Mouse (Mus musculus): Measurements from ENCODE around the gene Morc3.
A peak's percentile ranks its signal among the peaks of the same experiment; 100 is the strongest.

Gene Morc3

GRCm38 (mm10) chr16:93884086-93884721 is 52.3 kb downstream of the Morc3 start:
- DNase-seq (ENCODE audit: low spot score): peak; percentile 39

- no peak for DNase-seq (ENCODE audit: low spot score)
Observed at GRCm38 (mm10) chr16:93884722-93885113, 52.8 kb downstream of the Morc3 start.

- DNase-seq (ENCODE audit: low spot score): no peak
Observed at GRCm38 (mm10) chr16:93888481-93888880, 56.6 kb downstream of the Morc3 start.

GRCm38 (mm10) chr16:93890948-93891604 is 59.2 kb downstream of the Morc3 start:
- no peak for DNase-seq (ENCODE audit: low spot score)

- no peak for DNase-seq (ENCODE audit: low spot score)
Observed at GRCm38 (mm10) chr16:93893285-93893684, 61.4 kb downstream of the Morc3 start.

GRCm38 (mm10) chr16:93903027-93903426 is 71.1 kb downstream of the Morc3 start:
- DNase-seq (ENCODE audit: low spot score): no peak

GRCm38 (mm10) chr16:93906156-93907014 is 74.5 kb downstream of the Morc3 start:
- DNase-seq (ENCODE audit: low spot score): peak; percentile 43

- no peak for DNase-seq (ENCODE audit: low spot score)
Observed at GRCm38 (mm10) chr16:93907761-93908160, 75.8 kb downstream of the Morc3 start.

GRCm38 (mm10) chr16:93908196-93908595 is 76.3 kb downstream of the Morc3 start:
- DNase-seq (ENCODE audit: low spot score): no peak

- DNase-seq (ENCODE audit: low spot score): no peak
Observed at GRCm38 (mm10) chr16:93909936-93910335, 78.0 kb downstream of the Morc3 start.

GRCm38 (mm10) chr16:93910735-93911665 is 79.1 kb downstream of the Morc3 start:
- DNase-seq (ENCODE audit: low spot score): no peak

GRCm38 (mm10) chr16:93912158-93912557 is 80.2 kb downstream of the Morc3 start:
- no peak for DNase-seq (ENCODE audit: low spot score)

GRCm38 (mm10) chr16:93912808-93913207 is 80.9 kb downstream of the Morc3 start:
- DNase-seq (ENCODE audit: low spot score): no peak

- no peak for DNase-seq (ENCODE audit: low spot score)
Observed at GRCm38 (mm10) chr16:93913881-93914576, 82.1 kb downstream of the Morc3 start.

GRCm38 (mm10) chr16:93915338-93915849 is 83.5 kb downstream of the Morc3 start:
- DNase-seq (ENCODE audit: low spot score): no peak

GRCm38 (mm10) chr16:93917712-93918678 is 86.1 kb downstream of the Morc3 start:
- peak; percentile 85 for DNase-seq (ENCODE audit: low spot score)

- DNase-seq (ENCODE audit: low spot score): no peak
Observed at GRCm38 (mm10) chr16:93918679-93919060, 86.7 kb downstream of the Morc3 start.

- DNase-seq (ENCODE audit: low spot score): no peak
Observed at GRCm38 (mm10) chr16:93919189-93919588, 87.3 kb downstream of the Morc3 start.

- no peak for DNase-seq (ENCODE audit: low spot score)
Observed at GRCm38 (mm10) chr16:93920673-93921072, 88.8 kb downstream of the Morc3 start.
